Mouse (Mus musculus) megakaryocyte, embryonic 14.5 days (primary cell): Measurements from ENCODE around the gene Gm20517. TPM values are rescaled to one million over a fixed set of nuclear protein-coding genes. Genes with fewer than 3 reads are reported as not detected.
"Not testable (repeated sequence)": the region's sequence is repeated elsewhere in the genome, so short reads cannot be mapped to it uniquely, and the experiment has no call there.

ENCODE experiments used
- H3K27me3 ChIP-seq: replicated peaks from 2 replicates; pipeline ENCODE3; 2012; ENCODE audit warnings: inconsistent platforms
- H3K36me3 ChIP-seq: replicated peaks from 2 replicates; pipeline ENCODE3; 2012; ENCODE audit warnings: low read length, inconsistent platforms, mixed read lengths
- H3K4me1 ChIP-seq: 2 replicates; pipeline ENCODE4 v1.6.1; 2012; ENCODE audit warnings: inconsistent platforms
- H3K4me3 ChIP-seq: replicated peaks from 2 replicates; pipeline ENCODE3; 2012; ENCODE audit warnings: moderate library complexity, mild to moderate bottlenecking, inconsistent platforms
- H3K9me3 ChIP-seq: 2 replicates; pipeline ENCODE4 v1.6.1; 2012; ENCODE audit warnings: inconsistent platforms
- FLI1 ChIP-seq: IDR thresholded peaks from 2 replicates; pipeline ENCODE4 v1.6.1; 2012; ENCODE audit warnings: low read length, inconsistent platforms, mixed read lengths
- GATA1 ChIP-seq: IDR thresholded peaks from 3 replicates; pipeline ENCODE4 v1.6.1; 2012; ENCODE audit warnings: mixed read lengths, low read length, inconsistent platforms, borderline replicate concordance
- polyA plus RNA-seq: library from polyadenylated mRNA; stranded (reverse); fragments of >175 nt; gene quantifications from 2 replicates; pipeline ENCODE4 v1.2.3, GENCODE M21; 2012; ENCODE audit warnings: low replicate concordance; ENCODE audit not compliant: insufficient read depth

Gm20517 gene
- polyA plus RNA-seq, 1 experiment: 0.29 TPM

DNA sequence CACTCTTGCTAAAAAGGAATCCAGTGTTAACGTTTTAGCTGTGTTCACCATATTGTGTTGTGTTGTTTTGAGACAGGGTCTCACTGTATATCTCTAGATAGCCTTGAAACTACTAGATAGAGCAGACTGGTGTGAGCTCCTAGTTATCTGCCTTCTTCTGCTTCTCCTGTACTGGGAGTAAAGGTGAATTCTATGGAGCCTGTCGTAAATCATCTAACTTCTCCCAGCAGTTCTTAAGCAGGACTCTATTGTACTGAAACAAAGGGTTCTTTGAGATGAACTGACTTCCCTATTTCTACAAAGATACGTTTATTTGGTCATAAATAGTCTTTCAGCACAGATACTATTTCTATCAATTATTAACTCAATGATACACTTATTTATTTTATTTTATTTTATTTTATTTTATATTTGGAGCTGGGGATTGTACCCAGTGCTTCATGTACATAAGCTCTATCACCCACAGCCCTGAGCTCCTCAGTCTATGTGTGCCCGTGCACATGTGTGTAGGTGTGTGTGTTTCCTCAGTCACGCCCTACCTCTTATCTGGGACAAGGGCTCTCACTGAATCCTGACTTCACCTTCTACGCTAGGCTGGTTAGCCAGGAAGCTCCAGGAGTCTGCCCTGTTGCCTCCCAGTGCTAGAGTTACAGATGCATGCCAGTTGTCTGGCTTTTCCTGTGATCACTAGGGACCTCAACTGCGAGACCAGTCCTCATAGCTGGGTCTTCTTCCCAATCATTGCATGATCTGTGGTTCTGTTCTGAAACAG, 22.8 kb downstream of the Gm20517 start:
- Histone ChIP-seq H3K4me3 (no peak overlapping the region), H3K36me3 (peaks cover 7% of the 10 kb centered on the region), H3K27me3 (no peaks in the 10 kb centered on the region), H3K4me1 (peaks cover 19% of the 10 kb centered on the region), H3K9me3 (no peaks in the 10 kb centered on the region)
- TF ChIP-seq FLI1 (no peak), GATA1 (no peak)

DNA sequence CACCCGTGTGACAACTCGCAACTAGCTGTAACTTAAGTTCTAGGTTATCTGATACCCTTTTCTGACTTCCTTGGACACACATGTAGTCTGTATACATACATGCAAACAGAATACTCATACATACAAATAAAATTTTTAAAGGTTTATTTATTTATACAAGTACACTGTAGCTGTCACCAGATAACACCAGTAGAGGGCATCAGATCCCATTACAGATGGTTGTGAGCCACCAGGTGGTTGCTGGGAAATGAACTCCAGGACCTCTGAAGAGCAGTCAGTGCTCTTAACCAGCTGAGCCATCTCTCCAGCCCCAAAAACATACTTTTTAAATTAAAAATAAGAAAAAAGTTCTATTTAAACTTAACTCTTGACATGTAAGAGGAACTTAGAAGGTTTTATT, 31.6 kb downstream of the Gm20517 start:
- Histone ChIP-seq H3K27me3 (no peaks in the 10 kb centered on the region), H3K4me3 (no peak overlapping the region), H3K36me3 (no peaks in the 10 kb centered on the region), H3K4me1 (no peaks in the 10 kb centered on the region), H3K9me3 (no peaks in the 10 kb centered on the region)
- TF ChIP-seq FLI1 (no peak), GATA1 (no peak)

DNA sequence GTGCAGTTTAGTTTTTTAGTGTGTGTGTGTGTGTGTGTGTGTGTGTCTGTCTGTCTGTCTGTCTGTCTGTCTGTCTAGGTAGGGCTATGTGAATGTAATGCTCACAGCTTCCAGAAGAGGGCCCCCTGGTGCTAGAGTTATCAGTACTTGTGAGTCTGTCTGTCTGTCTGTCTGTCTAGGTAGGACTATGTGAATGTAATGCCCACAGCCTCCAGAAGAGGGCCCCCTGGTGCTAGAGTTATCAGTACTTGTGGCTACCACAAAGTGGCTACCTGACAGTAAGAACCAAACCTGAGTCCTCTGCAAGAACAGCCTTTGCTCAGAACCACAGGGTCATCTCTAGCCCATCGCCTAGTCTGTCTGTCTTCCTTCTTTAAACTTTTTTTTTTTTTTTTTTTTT, 35.3 kb downstream of the Gm20517 start:
- Histone ChIP-seq H3K4me1 (peaks cover 3% of the 10 kb centered on the region; the same call in 1 of the 2 replicates), H3K9me3 (no peaks in the 10 kb centered on the region), H3K27me3 (no peaks in the 10 kb centered on the region), H3K4me3 (no peak overlapping the region), H3K36me3 (no peaks in the 10 kb centered on the region)
- no peak for TF ChIP-seq GATA1
- no peak for TF ChIP-seq FLI1

DNA sequence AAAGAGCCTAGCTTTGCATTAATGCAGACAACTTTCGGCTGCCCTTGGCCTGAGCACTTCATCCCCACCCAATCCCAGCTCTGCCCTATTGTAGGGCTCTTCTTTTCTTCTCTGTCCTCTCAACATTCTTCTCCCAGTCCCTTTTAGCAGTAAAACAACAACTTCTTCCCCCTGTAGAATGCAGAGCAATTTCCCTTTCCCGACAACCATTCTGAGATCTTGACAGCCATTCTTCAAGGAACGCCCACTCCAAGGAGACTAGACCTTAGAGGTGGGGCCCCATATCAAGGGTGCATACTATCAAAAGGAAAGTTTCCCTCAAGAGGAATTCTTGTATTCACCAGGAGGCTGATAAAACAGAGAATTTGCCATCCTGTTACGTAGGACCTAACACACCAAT, 37.6 kb downstream of the Gm20517 start:
- Histone ChIP-seq H3K4me1 (peaks cover 3% of the 10 kb centered on the region; the same call in 1 of the 2 replicates), H3K27me3 (no peaks in the 10 kb centered on the region), H3K4me3 (no peak overlapping the region), H3K9me3 (no peaks in the 10 kb centered on the region), H3K36me3 (no peaks in the 10 kb centered on the region)
- TF ChIP-seq FLI1 (no peak), GATA1 (no peak)

DNA sequence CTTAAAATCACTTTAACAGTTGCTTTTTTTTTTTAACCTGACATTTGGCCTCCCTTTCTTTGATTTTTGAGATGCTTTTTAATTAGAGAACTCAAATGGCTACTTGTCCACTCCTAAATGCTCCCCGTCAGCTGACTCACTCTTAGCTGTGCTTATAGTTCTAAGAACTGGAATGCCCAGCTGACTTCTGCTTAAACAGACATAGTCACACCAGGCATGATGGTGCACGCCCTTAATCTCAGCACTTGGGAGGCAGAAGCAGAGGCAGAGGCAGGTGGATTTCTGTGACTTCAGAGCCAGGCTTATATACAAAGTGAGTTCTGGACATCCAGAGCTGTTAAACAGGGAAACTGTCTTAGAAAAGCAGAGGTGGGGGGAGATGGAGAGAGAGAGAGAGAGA, 40.6 kb downstream of the Gm20517 start:
- H3K9me3 ChIP-seq: no peaks in the 10 kb centered on the region
- no peak overlapping the region for H3K4me3 ChIP-seq
- no peaks in the 10 kb centered on the region for H3K36me3 ChIP-seq
- TF ChIP-seq GATA1: no peak
- no peak for TF ChIP-seq FLI1
- peaks cover 3% of the 10 kb centered on the region; the same call in 1 of the 2 replicates for H3K4me1 ChIP-seq
- no peaks in the 10 kb centered on the region for H3K27me3 ChIP-seq

DNA sequence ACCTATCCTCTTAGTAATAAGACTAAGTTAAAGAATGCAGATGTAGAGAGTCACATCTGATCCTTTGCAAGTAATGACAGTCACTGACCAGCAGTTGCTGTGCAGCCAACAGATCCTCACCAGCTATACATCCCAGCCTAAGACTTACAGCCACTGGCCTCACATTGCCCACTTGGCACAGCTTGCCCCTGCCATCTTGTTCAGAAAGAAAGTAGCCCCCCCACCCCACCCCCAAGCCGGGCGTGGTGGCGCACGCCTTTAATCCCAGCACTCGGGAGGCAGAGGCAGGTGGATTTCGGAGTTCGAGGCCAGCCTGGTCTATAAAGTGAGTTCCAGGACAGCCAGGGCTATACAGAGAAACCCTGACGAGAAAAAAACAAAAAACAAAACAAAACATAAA, 43.0 kb downstream of the Gm20517 start:
- not testable (repeated sequence) for H3K4me1 ChIP-seq, H3K4me3 ChIP-seq, H3K27me3 ChIP-seq, H3K9me3 ChIP-seq, H3K36me3 ChIP-seq

DNA sequence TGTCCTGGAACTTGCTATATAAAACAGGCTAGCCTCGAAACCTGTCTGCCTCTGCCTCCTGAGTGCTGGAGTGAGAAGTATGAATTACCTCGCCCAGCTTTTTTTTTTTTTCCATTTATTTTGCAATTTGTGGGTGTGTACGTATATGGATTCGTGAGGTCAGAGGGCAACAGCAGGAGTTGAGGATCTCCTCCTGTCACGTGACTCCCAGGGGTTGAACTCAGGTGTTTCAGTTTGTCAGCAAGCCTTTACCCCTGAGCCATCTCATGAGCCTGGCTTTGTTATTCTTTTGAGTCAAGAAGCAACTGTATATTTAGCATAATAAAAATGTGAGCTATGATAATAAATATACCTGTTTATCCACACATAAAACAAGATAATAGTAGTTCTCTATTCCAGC, 44.3 kb downstream of the Gm20517 start:
- Histone ChIP-seq H3K4me1 (peaks cover 14% of the 10 kb centered on the region), H3K4me3 (no peak overlapping the region), H3K27me3 (no peaks in the 10 kb centered on the region), H3K36me3 (no peaks in the 10 kb centered on the region), H3K9me3 (no peaks in the 10 kb centered on the region)
- no peak for TF ChIP-seq GATA1
- no peak for TF ChIP-seq FLI1

DNA sequence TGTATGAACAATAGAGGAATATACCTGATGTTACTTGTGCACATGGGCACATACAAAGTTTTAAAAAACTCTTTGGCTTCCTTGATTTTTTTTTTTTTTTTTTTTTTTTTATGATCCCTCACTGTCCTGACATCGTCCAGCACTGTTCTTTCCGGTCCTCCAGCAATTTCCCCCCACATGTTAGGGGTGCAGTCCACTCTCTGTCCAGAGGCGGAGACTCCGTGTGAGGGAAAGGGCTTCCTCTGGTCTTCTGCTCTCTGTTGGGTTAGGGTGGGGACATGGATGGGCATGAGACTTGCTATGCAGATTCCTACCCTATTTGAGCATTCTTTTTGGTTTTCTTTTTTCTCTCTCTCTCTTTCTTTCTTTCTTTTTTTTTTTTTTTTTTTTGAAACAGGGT, 46.5 kb downstream of the Gm20517 start:
- H3K4me3 ChIP-seq: no peak overlapping the region
- H3K9me3 ChIP-seq: no peaks in the 10 kb centered on the region
- peaks cover 14% of the 10 kb centered on the region for H3K4me1 ChIP-seq
- no peaks in the 10 kb centered on the region for H3K36me3 ChIP-seq
- TF ChIP-seq FLI1 (no peak), GATA1 (no peak)
- H3K27me3 ChIP-seq: no peaks in the 10 kb centered on the region

DNA sequence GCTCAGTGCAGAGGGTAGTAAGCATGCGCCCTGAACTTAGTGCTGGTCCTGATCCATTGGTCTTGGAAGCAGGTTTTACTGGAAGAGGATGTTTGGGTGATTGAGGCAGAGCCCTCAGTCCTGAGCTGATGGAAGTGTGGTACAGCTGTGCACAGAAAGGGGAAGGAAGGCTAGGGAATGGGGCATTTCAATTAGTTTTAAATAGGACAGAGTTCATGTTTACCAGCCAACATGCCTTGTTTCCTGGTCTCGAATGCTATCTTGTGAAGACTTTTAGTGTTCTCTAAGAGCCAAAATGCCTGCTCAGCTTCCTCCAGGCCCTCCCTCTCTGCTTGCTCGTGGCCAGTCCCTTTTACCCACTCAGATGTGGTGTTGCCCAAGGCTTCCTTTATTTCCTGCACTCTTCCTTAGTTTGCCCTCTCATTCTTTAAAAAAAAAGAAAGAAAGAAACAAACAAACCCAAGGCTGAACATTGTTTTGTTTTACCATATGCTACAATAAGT, 47.4 kb downstream of the Gm20517 start:
- Histone ChIP-seq H3K27me3 (no peaks in the 10 kb centered on the region), H3K9me3 (no peaks in the 10 kb centered on the region), H3K36me3 (no peaks in the 10 kb centered on the region), H3K4me1 (peaks cover 14% of the 10 kb centered on the region), H3K4me3 (no peak overlapping the region)
- TF ChIP-seq FLI1: no peak
- TF ChIP-seq GATA1: no peak

DNA sequence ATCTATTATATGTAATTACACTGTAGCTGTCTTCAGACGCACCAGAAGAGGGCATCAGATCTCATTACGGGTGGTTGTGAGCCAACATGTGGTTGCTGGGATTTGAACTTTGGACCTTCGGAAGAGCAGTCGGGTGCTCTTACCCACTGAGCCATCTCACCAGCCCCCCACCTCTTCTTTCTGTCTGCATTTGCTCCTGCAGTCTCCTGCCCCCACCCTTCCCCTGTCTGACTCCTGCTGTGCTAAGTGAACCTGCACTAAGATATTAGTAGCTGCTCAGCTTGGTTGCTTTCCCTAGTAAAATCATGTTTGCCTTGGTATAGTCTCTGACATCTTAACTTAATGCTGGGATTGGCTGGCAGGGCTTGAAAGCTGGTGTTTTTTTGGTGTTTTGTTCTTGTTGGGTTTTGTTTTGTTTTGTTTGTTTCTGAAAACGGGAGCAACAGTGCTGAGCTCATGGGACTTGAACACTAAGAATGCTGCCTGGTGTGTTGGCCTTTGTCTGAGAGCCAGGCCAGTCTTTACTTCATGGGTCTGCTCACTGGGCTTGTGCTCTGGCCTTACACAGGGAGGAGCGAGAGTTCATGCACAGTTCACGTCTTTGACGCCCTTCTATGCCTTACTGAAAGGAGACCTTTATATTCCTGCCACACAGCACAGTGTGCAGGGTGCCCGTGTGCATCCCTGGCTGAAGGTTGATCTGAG, 51.8 kb downstream of the Gm20517 start:
- H3K27me3 ChIP-seq: no peaks in the 10 kb centered on the region
- H3K36me3 ChIP-seq: no peaks in the 10 kb centered on the region
- TF ChIP-seq GATA1 (no peak), FLI1 (no peak)
- no peak overlapping the region for H3K4me3 ChIP-seq
- H3K4me1 ChIP-seq: peaks cover 25% of the 10 kb centered on the region
- H3K9me3 ChIP-seq: no peaks in the 10 kb centered on the region
